26 mouse cellular contexts compared by ENCODE assay signal in genomic region chr5:31936523-31936922, GRCm38 (mm10).
"Had no signal": no experiment of that assay in that cellular context is flagged by ENCODE, and none has a peak within 500 bp of the region (broad histone marks: within the 10 kb centered on the region; RNA-seq: fewer than 3 reads in every experiment).

No protein-coding gene starts in this region.

- H3K27ac ChIP-seq: heart, embryonic 10.5 days; hindbrain, embryonic 10.5 days; hindbrain, embryonic 12.5 days; hindbrain, embryonic 14.5 days; kidney, embryonic 15.5 days; kidney, postnatal 0 days; limb, embryonic 13.5 days; limb, embryonic 15.5 days; liver, embryonic 12.5 days; liver, embryonic 14.5 days had no signal

- H3K4me2 ChIP-seq: heart, embryonic 12.5 days; hindbrain, embryonic 12.5 days; hindbrain, embryonic 14.5 days; kidney, embryonic 15.5 days; limb, embryonic 13.5 days; limb, embryonic 15.5 days; liver, embryonic 12.5 days had no signal

- H3K36me3 ChIP-seq: heart, embryonic 10.5 days; heart, embryonic 12.5 days; hindbrain, embryonic 10.5 days; hindbrain, embryonic 12.5 days; kidney, embryonic 15.5 days; limb, embryonic 13.5 days; limb, embryonic 15.5 days; liver, embryonic 12.5 days had no signal

- H3K4me1 ChIP-seq: hindbrain, embryonic 12.5 days; liver, embryonic 12.5 days had no signal

- ATAC-seq: hindbrain, embryonic 16.5 days; intestine, embryonic 16.5 days; liver, embryonic 12.5 days had no signal

- H3K9me3 ChIP-seq: heart, embryonic 10.5 days; heart, embryonic 12.5 days; hindbrain, embryonic 10.5 days; hindbrain, embryonic 12.5 days; kidney, embryonic 15.5 days; limb, embryonic 13.5 days; limb, embryonic 15.5 days; liver, embryonic 12.5 days had no signal

- H3K4me3 ChIP-seq: heart, embryonic 10.5 days; heart, embryonic 12.5 days; hindbrain, embryonic 10.5 days; hindbrain, embryonic 12.5 days; kidney, embryonic 15.5 days; limb, embryonic 13.5 days; limb, embryonic 15.5 days; liver, embryonic 12.5 days had no signal

- H3K27me3 ChIP-seq: heart, embryonic 12.5 days; hindbrain, embryonic 12.5 days; kidney, embryonic 15.5 days; limb, embryonic 13.5 days; limb, embryonic 15.5 days; liver, embryonic 12.5 days had no signal

- H3K9ac ChIP-seq: heart, embryonic 12.5 days; hindbrain, embryonic 12.5 days; hindbrain, embryonic 14.5 days; kidney, embryonic 15.5 days; limb, embryonic 13.5 days; limb, embryonic 15.5 days; liver, embryonic 12.5 days; liver, embryonic 14.5 days had no signal

- DNase-seq: gastrocnemius, postnatal 10 days; gastrocnemius, postnatal 25 days; heart, adult 18-20 months; heart, postnatal 10 days; heart, postnatal 4 days; kidney, adult 11 months; kidney, adult 2 months; kidney, adult 9 months; kidney, postnatal 14 days; kidney, postnatal 36 days; layer of hippocampus, adult 9-11 months; layer of hippocampus, postnatal 36 days; left cerebral cortex, postnatal 4 days had no signal
